31 mouse cellular contexts compared by ENCODE assay signal in genomic region chr11:7040801-7041200, GRCm38 (mm10). TPM values are rescaled to one million over a fixed set of nuclear protein-coding genes. Genes with fewer than 3 reads are reported as not detected.
"Had no signal": no experiment of that assay in that cellular context is flagged by ENCODE, and none has a peak within 500 bp of the region (broad histone marks: within the 10 kb centered on the region; RNA-seq: fewer than 3 reads in every experiment).

No protein-coding gene starts in this region.

- H3K27me3 ChIP-seq: liver, embryonic 12.5 days; liver, embryonic 13.5 days; liver, embryonic 15.5 days; megakaryocyte, embryonic 14.5 days; midbrain, embryonic 12.5 days; midbrain, embryonic 13.5 days; midbrain, embryonic 15.5 days; neural tube, embryonic 12.5 days had no signal

- H3K4me3 ChIP-seq: limb, embryonic 12.5 days; limb, embryonic 13.5 days; limb, embryonic 15.5 days; liver, embryonic 12.5 days; liver, embryonic 13.5 days; liver, embryonic 15.5 days; lung, embryonic 15.5 days; megakaryocyte, embryonic 14.5 days; midbrain, embryonic 10.5 days; midbrain, embryonic 12.5 days; midbrain, embryonic 13.5 days; midbrain, embryonic 15.5 days; myocyte; neural tube, embryonic 12.5 days had no signal

- ATAC-seq: liver, embryonic 12.5 days; liver, postnatal 0 days; lung, postnatal 0 days; midbrain, embryonic 13.5 days; midbrain, embryonic 15.5 days; midbrain, embryonic 16.5 days had no signal

- H3K9ac ChIP-seq: limb, embryonic 12.5 days; limb, embryonic 13.5 days; limb, embryonic 15.5 days; liver, embryonic 12.5 days; liver, embryonic 13.5 days; liver, embryonic 14.5 days; liver, embryonic 15.5 days; liver, postnatal 0 days; lung, embryonic 14.5 days; lung, embryonic 15.5 days; midbrain, embryonic 12.5 days; midbrain, embryonic 13.5 days; midbrain, embryonic 15.5 days; neural tube, embryonic 12.5 days had no signal

- DNase-seq: left cerebral cortex, postnatal 4 days; liver; liver, embryonic 13.5 days; liver, postnatal 0 days; lung, adult 18-20 months; lung, adult 2 months; lung, embryonic 14.5 days; lung, postnatal 10 days; lung, postnatal 14 days; lung, postnatal 36 days; lung, postnatal 4 days; midbrain, embryonic 14.5 days had no signal

- H3K4me1 ChIP-seq: limb, embryonic 12.5 days; limb, embryonic 13.5 days; limb, embryonic 15.5 days; liver, embryonic 12.5 days; liver, embryonic 13.5 days; liver, embryonic 15.5 days; lung, embryonic 15.5 days; megakaryocyte, embryonic 14.5 days; midbrain, embryonic 10.5 days; midbrain, embryonic 12.5 days; midbrain, embryonic 13.5 days; midbrain, embryonic 15.5 days; neural tube, embryonic 12.5 days had no signal

- H3K9me3 ChIP-seq: limb, embryonic 12.5 days; limb, embryonic 13.5 days; limb, embryonic 15.5 days; liver, embryonic 12.5 days; liver, embryonic 13.5 days; liver, embryonic 15.5 days; lung, embryonic 15.5 days; megakaryocyte, embryonic 14.5 days; midbrain, embryonic 10.5 days; midbrain, embryonic 12.5 days; midbrain, embryonic 13.5 days; midbrain, embryonic 15.5 days; neural tube, embryonic 12.5 days had no signal

- H3K36me3 ChIP-seq: limb, embryonic 12.5 days; limb, embryonic 13.5 days; limb, embryonic 15.5 days; liver, embryonic 12.5 days; liver, embryonic 13.5 days; liver, embryonic 15.5 days; lung, embryonic 15.5 days; midbrain, embryonic 10.5 days; midbrain, embryonic 12.5 days; midbrain, embryonic 13.5 days; midbrain, embryonic 15.5 days; neural tube, embryonic 12.5 days had no signal

- H3K4me2 ChIP-seq: limb, embryonic 12.5 days; limb, embryonic 13.5 days; limb, embryonic 15.5 days; liver, embryonic 11.5 days; liver, embryonic 12.5 days; liver, embryonic 13.5 days; liver, embryonic 15.5 days; lung, embryonic 14.5 days; lung, embryonic 15.5 days; midbrain, embryonic 11.5 days; midbrain, embryonic 12.5 days; midbrain, embryonic 13.5 days; midbrain, embryonic 15.5 days; neural tube, embryonic 12.5 days had no signal

- H3K27ac ChIP-seq: limb, embryonic 12.5 days; limb, embryonic 13.5 days; limb, embryonic 15.5 days; liver, embryonic 12.5 days; liver, embryonic 13.5 days; liver, embryonic 14.5 days; liver, embryonic 15.5 days; lung, embryonic 15.5 days; macrophage; midbrain, embryonic 10.5 days; midbrain, embryonic 12.5 days; midbrain, embryonic 13.5 days; midbrain, embryonic 15.5 days; neural tube, embryonic 12.5 days had no signal

RNA-seq across cellular contexts. Expression of gene Adcy1, which starts 22.5 kb away (rescaled TPM):
- polyA plus RNA-seq: macrophage had no signal
